Comparison of ENCODE assay signal across 29 mouse cellular contexts in the genomic region with DNA sequence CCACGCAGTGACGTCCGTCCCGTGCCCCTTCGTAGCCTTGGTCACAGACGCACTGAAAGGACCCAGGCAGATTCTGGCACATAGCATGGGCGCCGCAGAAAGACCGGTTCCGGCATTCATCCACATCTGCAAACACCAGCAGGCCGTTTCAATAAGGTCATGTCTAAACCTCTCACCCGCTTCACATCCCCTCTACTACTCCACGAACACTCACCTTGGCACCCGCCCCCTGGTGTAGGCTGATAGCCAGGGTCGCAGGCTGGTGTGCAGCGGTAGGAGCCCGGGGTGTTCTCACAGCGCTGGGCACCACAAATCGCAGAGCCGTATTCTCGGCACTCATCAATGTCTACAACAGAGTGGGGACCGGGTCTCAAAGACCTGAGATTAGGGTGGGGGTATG. TPM values are rescaled to one million over a fixed set of nuclear protein-coding genes. Genes with fewer than 3 reads are reported as not detected.
"Had no signal": no experiment of that assay in that cellular context is flagged by ENCODE, and none has a peak within 500 bp of the region (broad histone marks: within the 10 kb centered on the region; RNA-seq: fewer than 3 reads in every experiment).

No protein-coding gene starts in this region.

- H3K36me3 ChIP-seq: hindbrain, embryonic 13.5 days; hindbrain, embryonic 15.5 days; limb, embryonic 12.5 days; liver, embryonic 13.5 days had no signal

- H3K27ac ChIP-seq: heart, embryonic 10.5 days; hindbrain, embryonic 13.5 days; hindbrain, embryonic 15.5 days; hindbrain, postnatal 0 days; kidney, embryonic 15.5 days; kidney, postnatal 0 days; limb, embryonic 12.5 days; liver, embryonic 13.5 days had no signal

- H3K4me2 ChIP-seq: heart, embryonic 12.5 days; hindbrain, embryonic 13.5 days; hindbrain, embryonic 15.5 days; kidney, embryonic 15.5 days; limb, embryonic 12.5 days; liver, embryonic 11.5 days; liver, embryonic 13.5 days had no signal

- ATAC-seq: hindbrain, postnatal 0 days; intestine, embryonic 16.5 days had no signal

- H3K4me3 ChIP-seq: heart, embryonic 10.5 days; heart, embryonic 12.5 days; hindbrain, embryonic 13.5 days; hindbrain, embryonic 15.5 days; kidney, embryonic 15.5 days; limb, embryonic 12.5 days; liver, embryonic 13.5 days had no signal

- DNase-seq: gastrocnemius, postnatal 14 days; gastrocnemius, postnatal 36 days; heart, adult 18-20 months; heart, postnatal 10 days; heart, postnatal 36 days; kidney, adult 11 months; kidney, adult 2 months; kidney, adult 9 months; kidney, postnatal 14 days; kidney, postnatal 36 days; layer of hippocampus, adult 9-11 months; layer of hippocampus, postnatal 36 days; left cerebral cortex, postnatal 4 days; liver; liver, embryonic 13.5 days had no signal

- H3K9me3 ChIP-seq: hindbrain, embryonic 13.5 days; hindbrain, embryonic 15.5 days; kidney, embryonic 15.5 days had no signal

- H3K9ac ChIP-seq: heart, embryonic 12.5 days; hindbrain, embryonic 13.5 days; hindbrain, embryonic 15.5 days; kidney, embryonic 15.5 days; limb, embryonic 12.5 days; liver, embryonic 13.5 days had no signal

- H3K4me1 ChIP-seq: heart, embryonic 12.5 days; hindbrain, embryonic 13.5 days; limb, embryonic 12.5 days; liver, embryonic 13.5 days had no signal

RNA-seq across cellular contexts. Expression of a gene that starts 37.8 kb away (rescaled TPM):
- polyA plus RNA-seq: gonadal fat pad, adult 2 months; heart, embryonic 14.5 days; heart, embryonic 16.5 days; hindbrain, embryonic 13.5 days; hindbrain, embryonic 15.5 days; hindbrain, postnatal 0 days; intestine, embryonic 16.5 days; kidney, adult 2 months; limb, embryonic 12.5 days; limb, embryonic 14.5 days had no signal
